Mouse (Mus musculus) neural tube, embryonic 14.5 days (tissue): ENCODE measurements around the gene Gdf9. TPM values are rescaled to one million over a fixed set of nuclear protein-coding genes. Genes with fewer than 3 reads are reported as not detected.
A peak's percentile ranks its signal among the peaks of the same experiment; 100 is the strongest.
"Not testable (repeated sequence)": the region's sequence is repeated elsewhere in the genome, so short reads cannot be mapped to it uniquely, and the experiment has no call there.

Experiments used
- ATAC-seq: fragments of 200-750 bp; cut with Nextera tagmentation; 2 replicates; pipeline ENCODE4 v1.8.0; 2017; ENCODE audit warnings: low read depth, mild to moderate bottlenecking, moderate TSS enrichment, moderate library complexity
- H3K27ac ChIP-seq: fragments of 300-500 bp; sonication (generic); 2 replicates; pipeline ENCODE4 v1.5.1; 2014; ENCODE audit warnings: low read depth, mild to moderate bottlenecking, control low read depth, low read length, moderate library complexity, mixed read lengths
- H3K27me3 ChIP-seq: fragments of 300-500 bp; sonication (generic); 2 replicates; pipeline ENCODE4 v1.6.1; 2014; ENCODE audit warnings: low read length; ENCODE audit not compliant: control insufficient read depth, insufficient read depth
- H3K36me3 ChIP-seq: fragments of 300-500 bp; sonication (generic); 2 replicates; pipeline ENCODE4 v1.6.1; 2014; ENCODE audit warnings: low read length, mixed read lengths; ENCODE audit not compliant: control insufficient read depth, insufficient read depth
- H3K4me1 ChIP-seq: fragments of 300-500 bp; sonication (generic); 2 replicates; pipeline ENCODE4 v1.6.1; 2014; ENCODE audit warnings: low read length; ENCODE audit not compliant: control insufficient read depth, insufficient read depth
- H3K4me2 ChIP-seq: fragments of 300-500 bp; sonication (generic); 2 replicates; pipeline ENCODE4 v1.6.1; 2014; ENCODE audit warnings: mild to moderate bottlenecking, low read depth, low read length, control low read depth
- H3K4me3 ChIP-seq: fragments of 300-500 bp; sonication (generic); 2 replicates; pipeline ENCODE4 v1.5.1; 2014; ENCODE audit warnings: low read depth, low read length, control low read depth, mixed read lengths
- H3K9ac ChIP-seq: fragments of 300-500 bp; sonication (generic); replicated peaks from 2 replicates; pipeline ENCODE4 v1.6.1; 2014; ENCODE audit warnings: low read depth, mild to moderate bottlenecking, control low read depth, low read length, mixed read lengths
- H3K9me3 ChIP-seq: fragments of 300-500 bp; sonication (generic); 2 replicates; pipeline ENCODE4 v1.6.1; 2016; ENCODE audit warnings: low read length; ENCODE audit not compliant: control insufficient read depth
- WGBS: fragments of 180-500 bp; shearing (Covaris S2); extraction: QIAGEN DNeasy Blood & Tissue Kit; methylation state at CpG from one replicate; pipeline ENCODE4 v1.1.7; 2014; 5-methylcytosine and 5-hydroxymethylcytosine counted together
- polyA plus RNA-seq: library from polyadenylated mRNA; unstranded; fragments of >200 nt; fragmentation: Nextera tagmentation; extraction: Ambion mirVana; gene quantifications from 2 replicates; pipeline ENCODE4 v1.2.1, GENCODE M21; 2014

Gene Gdf9
- polyA plus RNA-seq, 1 experiment from 2014 or later = 3.4 TPM

DNA sequence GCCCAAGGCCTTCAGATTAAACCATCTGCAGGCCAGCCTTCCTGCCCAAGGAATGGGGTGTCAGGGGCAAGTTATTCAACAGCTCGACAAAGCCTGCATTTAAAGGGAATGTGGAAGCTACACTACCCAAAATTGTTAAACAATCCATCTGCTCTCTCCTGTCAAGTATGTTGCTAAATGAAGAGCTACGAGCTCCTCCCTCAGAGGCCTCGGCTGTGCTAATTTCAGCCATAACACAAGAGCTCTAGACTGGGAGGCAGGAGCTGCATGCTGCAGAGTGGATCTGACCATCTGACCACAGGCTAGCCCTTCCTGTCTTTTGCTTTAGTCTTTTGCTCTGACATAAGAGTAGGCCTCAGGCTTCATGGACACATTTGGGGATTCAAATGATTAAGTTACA lies 5.6 kb upstream of the Gdf9 start:
- H3K4me3 ChIP-seq = no peak overlapping the region
- H3K9me3 ChIP-seq = no peaks in the 10 kb centered on the region
- no peak overlapping the region for H3K27ac ChIP-seq
- peaks cover 10% of the 10 kb centered on the region; the same call in 1 of the 2 replicates for H3K36me3 ChIP-seq
- 71% methylated on average over 3 of the region's 3 CpGs for whole genome bisulfite sequencing
- H3K4me1 ChIP-seq = peaks cover 6% of the 10 kb centered on the region; the same call in 1 of the 2 replicates
- H3K27me3 ChIP-seq = no peaks in the 10 kb centered on the region
- H3K9ac ChIP-seq = no peak overlapping the region
- no peak overlapping the region for H3K4me2 ChIP-seq
- ATAC-seq = no peak

DNA sequence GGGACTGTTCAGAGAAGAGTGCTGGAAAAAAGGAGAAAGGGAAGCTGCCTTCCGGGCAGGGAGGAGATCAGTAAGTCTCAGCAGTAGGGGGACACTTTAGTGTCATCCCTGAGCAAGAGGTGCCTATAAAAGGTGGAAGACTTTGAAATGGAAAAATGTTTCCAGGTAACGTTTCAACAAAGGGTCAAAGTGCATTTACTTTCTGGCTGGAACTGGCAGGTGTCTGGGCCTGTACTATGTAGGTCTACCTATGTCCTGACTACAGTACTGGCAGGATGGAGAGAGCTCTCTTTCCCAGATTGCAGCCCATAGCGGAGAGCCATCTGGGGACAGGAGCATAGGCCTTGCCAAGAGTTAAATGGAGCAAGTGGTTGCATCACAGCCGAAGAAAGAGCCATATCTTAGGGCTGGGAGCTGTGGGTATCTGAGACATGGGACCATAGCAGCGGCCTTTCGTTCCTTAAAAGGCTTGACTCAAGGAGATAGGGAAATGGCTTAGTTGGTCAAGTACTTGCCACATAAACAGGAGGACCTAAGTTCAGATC lies 5.0 kb upstream of the Gdf9 start:
- Histone ChIP-seq H3K4me1 (peaks cover 6% of the 10 kb centered on the region; the same call in 1 of the 2 replicates), H3K9ac (no peak overlapping the region), H3K4me3 (no peak overlapping the region), H3K27me3 (no peaks in the 10 kb centered on the region), H3K4me2 (no peak overlapping the region), H3K9me3 (no peaks in the 10 kb centered on the region), H3K27ac (no peak overlapping the region), H3K36me3 (0 out of 2 replicates have a peak, but pooled peaks cover 7% of the 10 kb centered on the region)
- ATAC-seq = no peak
- WGBS = 86% methylated on average over 6 of the region's 6 CpGs

DNA sequence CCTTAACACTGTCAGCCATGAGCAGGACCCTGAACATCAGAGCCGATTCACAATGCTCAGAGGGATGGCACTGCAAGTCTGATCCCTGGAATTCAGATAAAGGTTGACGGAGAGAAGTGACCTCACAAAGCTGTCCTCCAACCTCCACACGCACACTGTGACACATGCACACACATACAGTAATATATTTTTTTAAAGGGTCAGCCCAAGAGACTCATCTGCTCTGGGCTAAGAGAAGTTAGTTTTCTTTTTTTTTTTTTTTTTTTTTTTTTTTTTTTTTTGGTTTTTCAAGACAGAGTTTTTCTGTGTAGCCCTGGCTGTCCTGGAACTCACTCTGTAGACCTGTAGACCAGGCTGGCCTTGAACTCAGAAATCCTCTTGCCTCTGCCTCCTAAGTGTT lies 3.9 kb upstream of the Gdf9 start:
- not testable (repeated sequence) for H3K4me1 ChIP-seq, H3K4me3 ChIP-seq, H3K9ac ChIP-seq, H3K4me2 ChIP-seq, H3K27me3 ChIP-seq, H3K27ac ChIP-seq, H3K9me3 ChIP-seq, ATAC-seq, H3K36me3 ChIP-seq
- WGBS = 93% methylated on average over 3 of the region's 3 CpGs

DNA sequence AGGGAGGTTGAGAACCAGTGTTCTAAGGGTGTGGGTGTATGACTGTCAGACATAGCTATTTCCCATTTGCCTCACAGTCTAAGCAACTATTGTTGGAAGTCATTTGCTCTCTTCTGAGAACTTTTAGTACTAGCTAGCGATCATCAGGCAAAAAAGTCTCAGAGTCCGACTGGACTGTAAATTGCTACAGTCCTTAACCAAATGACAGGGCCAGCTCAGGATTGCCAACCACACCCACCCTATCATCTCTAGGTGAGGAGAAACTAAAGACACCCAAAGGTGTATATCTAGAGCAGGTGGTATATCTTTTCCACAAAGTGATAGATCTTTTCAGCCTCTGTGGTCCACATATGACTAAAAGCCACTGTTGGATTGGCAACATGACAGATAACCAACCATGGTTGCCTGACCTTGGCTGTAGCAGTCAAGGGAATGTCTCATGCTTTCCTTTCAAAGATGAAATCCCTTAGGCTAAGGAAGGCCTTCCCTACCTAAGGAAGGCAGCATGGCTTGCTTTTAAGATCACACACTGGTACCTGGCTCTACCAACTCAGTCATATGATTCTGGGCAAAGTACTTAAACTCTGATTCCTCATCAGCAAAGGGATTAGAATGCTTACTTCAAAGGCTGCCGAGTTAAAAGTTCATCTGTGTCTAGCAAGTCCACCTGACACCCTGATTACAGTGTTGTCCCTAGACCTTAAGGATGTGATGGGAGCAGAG lies 2.7 kb upstream of the Gdf9 start:
- WGBS = 89% methylated on average over 3 of the region's 3 CpGs
- Histone ChIP-seq H3K4me1 (peaks cover 6% of the 10 kb centered on the region; the same call in 1 of the 2 replicates), H3K9ac (no peak overlapping the region), H3K4me2 (no peak overlapping the region), H3K9me3 (no peaks in the 10 kb centered on the region), H3K27me3 (no peaks in the 10 kb centered on the region), H3K36me3 (0 out of 2 replicates have a peak, but pooled peaks cover 7% of the 10 kb centered on the region), H3K4me3 (no peak overlapping the region), H3K27ac (no peak overlapping the region)
- no peak for ATAC-seq

DNA sequence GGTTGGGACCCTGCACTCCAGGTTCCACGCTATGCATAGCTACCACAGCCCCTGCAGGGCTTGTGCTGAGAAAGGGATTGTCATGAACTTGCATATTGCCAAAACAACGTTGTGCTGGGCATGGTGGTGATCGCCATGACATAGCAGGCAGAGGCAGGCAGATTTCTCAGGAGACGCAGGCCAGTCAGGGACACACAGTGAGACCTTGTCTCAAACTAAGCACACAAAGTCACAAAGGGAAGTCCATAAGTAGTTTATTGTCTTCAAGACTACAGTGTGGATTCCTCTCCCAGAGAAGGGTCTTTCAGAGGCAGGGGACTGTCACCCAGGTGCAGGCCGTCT lies 2.1 kb upstream of the Gdf9 start:
- Histone ChIP-seq H3K4me2 (no peak overlapping the region), H3K4me1 (peaks cover 6% of the 10 kb centered on the region; the same call in 1 of the 2 replicates), H3K36me3 (0 out of 2 replicates have a peak, but pooled peaks cover 7% of the 10 kb centered on the region), H3K4me3 (no peak overlapping the region), H3K27me3 (no peaks in the 10 kb centered on the region), H3K9ac (no peak overlapping the region), H3K9me3 (no peaks in the 10 kb centered on the region), H3K27ac (no peak overlapping the region)
- ATAC-seq = no peak
- WGBS = 98% methylated on average over 5 of the region's 5 CpGs

DNA sequence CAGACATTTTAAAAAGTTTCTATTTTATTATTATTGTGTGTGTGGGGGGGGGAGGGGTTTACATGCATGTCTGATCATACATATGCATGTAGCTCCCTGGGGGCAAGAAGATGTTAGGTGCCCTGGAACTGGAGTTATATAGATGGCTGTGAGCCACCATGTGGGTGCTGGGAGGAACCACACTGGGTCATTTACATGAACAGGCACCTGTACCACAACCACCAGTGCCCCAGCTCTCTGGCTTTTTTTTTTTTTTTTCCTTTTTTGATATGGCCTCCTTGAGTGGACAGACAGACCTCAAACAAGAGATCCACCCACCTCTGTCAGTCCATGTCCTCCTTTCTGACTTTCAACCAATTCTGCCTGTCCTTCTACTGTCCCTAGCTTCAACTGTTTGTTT lies 1.6 kb upstream of the Gdf9 start:
- Histone ChIP-seq H3K4me2 (no peak overlapping the region), H3K4me1 (peaks cover 6% of the 10 kb centered on the region; the same call in 1 of the 2 replicates), H3K27ac (no peak overlapping the region), H3K9ac (no peak overlapping the region), H3K4me3 (no peak overlapping the region), H3K9me3 (no peaks in the 10 kb centered on the region), H3K36me3 (0 out of 2 replicates have a peak, but pooled peaks cover 7% of the 10 kb centered on the region), H3K27me3 (no peaks in the 10 kb centered on the region)
- ATAC-seq = no peak

DNA sequence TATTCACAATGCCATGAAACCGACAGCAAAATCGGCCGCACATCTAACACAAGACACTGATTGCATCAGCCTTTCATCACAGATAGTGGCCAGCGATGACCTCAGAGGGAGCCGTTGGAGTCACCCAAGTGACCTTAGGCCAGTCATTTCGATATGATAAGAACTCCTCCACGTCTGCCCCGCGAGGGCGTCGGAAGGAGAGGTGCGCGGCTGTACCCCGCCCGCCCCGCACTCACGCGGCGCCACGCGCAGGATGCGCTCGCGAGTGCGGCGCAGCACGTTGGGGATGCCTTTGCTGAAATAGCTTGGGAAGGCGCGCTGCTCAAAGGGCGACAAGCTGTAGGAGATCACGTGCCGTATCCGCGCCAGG lies 538 bp upstream of the Gdf9 start:
- under 1% methylated on average over 34 of the region's 34 CpGs for WGBS
- Histone ChIP-seq H3K4me1 (peaks cover 6% of the 10 kb centered on the region; the same call in 1 of the 2 replicates), H3K9ac (peak overlapping the region; percentile 82), H3K27me3 (no peaks in the 10 kb centered on the region), H3K9me3 (no peaks in the 10 kb centered on the region), H3K27ac (peak overlapping the region; percentile 88), H3K36me3 (0 out of 2 replicates have a peak, but pooled peaks cover 7% of the 10 kb centered on the region), H3K4me3 (peak overlapping the region; percentile 91), H3K4me2 (peak overlapping the region; percentile 83)
- peak; percentile 60 for ATAC-seq

DNA sequence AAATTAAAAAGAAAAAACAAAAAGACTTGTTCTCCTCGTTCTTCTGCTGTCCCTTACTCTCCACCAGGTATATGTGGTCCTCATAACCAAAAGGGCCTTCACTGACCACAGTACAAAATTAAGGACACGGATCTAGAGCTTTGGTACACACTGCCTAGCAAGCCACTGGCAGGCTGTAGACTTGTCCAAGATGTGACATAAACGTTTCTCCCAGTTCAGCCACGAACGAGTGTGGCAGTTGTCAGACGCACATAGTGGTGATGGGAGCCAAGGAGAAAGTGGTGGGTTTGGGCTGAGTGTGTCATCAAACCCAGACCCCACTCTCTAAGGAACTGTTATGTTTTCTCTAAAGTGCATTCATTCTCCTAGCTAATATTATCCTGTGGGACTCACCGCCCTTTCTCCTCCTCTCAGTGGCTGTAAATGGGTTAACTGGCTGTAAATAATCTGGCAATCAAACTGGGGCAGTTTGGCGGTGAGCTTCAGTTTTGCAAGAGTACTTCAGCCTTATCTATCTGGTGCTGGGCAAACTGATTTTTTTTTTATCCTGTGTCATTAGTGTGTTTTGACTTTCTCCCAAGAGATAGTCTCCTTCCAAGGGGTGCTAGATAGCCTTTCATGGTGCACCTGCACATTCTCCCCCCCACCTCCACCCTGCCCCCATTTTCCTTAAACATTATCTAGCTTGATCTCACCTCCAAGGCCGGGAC lies 679 bp downstream of the Gdf9 start:
- Histone ChIP-seq H3K9ac (peak overlapping the region; percentile 18; the same call in 1 of the 2 replicates), H3K36me3 (0 out of 2 replicates have a peak, but pooled peaks cover 7% of the 10 kb centered on the region), H3K4me2 (peak overlapping the region; percentile 49), H3K27me3 (no peaks in the 10 kb centered on the region), H3K4me3 (peak overlapping the region; percentile 91), H3K4me1 (peaks cover 6% of the 10 kb centered on the region; the same call in 1 of the 2 replicates), H3K27ac (peak overlapping the region; percentile 34), H3K9me3 (no peaks in the 10 kb centered on the region)
- 17% methylated on average over 9 of the region's 9 CpGs for WGBS
- ATAC-seq = no peak; the same call in 1 of the 2 replicates

DNA sequence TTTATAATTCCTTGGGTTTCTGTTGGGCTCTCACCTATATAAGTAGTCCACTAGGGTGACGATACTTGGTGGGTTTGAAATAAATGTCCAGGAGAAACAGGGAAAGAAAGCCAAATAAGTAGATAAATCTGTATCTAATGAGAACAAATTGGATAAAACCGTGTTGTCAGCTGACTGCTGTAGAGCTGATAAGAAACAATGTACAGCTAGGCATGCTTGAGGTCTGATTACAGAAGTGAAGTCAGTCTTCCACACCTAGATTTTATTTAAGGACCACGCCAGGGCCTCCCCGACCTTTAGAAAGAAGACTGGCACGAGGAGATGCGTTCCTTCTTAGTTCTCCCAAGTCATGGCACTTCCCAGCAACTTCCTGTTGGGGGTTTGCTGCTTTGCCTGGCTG lies 2.2 kb downstream of the Gdf9 start:
- Histone ChIP-seq H3K9ac (no peak overlapping the region), H3K4me3 (no peak overlapping the region), H3K36me3 (0 out of 2 replicates have a peak, but pooled peaks cover 7% of the 10 kb centered on the region), H3K27me3 (no peaks in the 10 kb centered on the region), H3K9me3 (no peaks in the 10 kb centered on the region), H3K4me2 (no peak overlapping the region), H3K27ac (no peak overlapping the region), H3K4me1 (peaks cover 6% of the 10 kb centered on the region; the same call in 1 of the 2 replicates)
- ATAC-seq = no peak
- WGBS = 70% methylated on average over 6 of the region's 6 CpGs
